Mouse (Mus musculus) megakaryocyte, adult 5-6 weeks (primary cell): Measurements from ENCODE around the gene Syt3. TPM values are rescaled to one million over a fixed set of nuclear protein-coding genes. Genes with fewer than 3 reads are reported as not detected.

Source experiments
- ATAC-seq: 2 replicates; pipeline ENCODE4 v1.8.0; 2016; ENCODE audit warnings: mild to moderate bottlenecking, inconsistent platforms; ENCODE audit not compliant: poor library complexity, severe bottlenecking
- total RNA-seq, 2 experiments: library from RNA; stranded (forward) in 1 of 2; stranded (reverse) in 1 of 2; fragments of 153-499, 151-499 nt in 1 of 2; fragments of 221-1000, 200-1000 nt in 1 of 2; gene quantifications; 2 replicates each; pipeline versions ENCODE4 v1.2.3 to v1.2.4; 2015 to 2017

Syt3 gene
- total RNA-seq, 2 experiments from 2014 or later = 0.22 to 0.29 TPM

GRCm38 (mm10) chr7:44356590-44357481 is 27.1 kb upstream of the Syt3 start:
- no peak for ATAC-seq

- ATAC-seq = no peak
Measured at GRCm38 (mm10) chr7:44357531-44357930, 26.4 kb upstream of the Syt3 start.

GRCm38 (mm10) chr7:44358012-44358411 is 25.9 kb upstream of the Syt3 start:
- ATAC-seq = no peak

GRCm38 (mm10) chr7:44358886-44359654 is 24.8 kb upstream of the Syt3 start:
- no peak for ATAC-seq

GRCm38 (mm10) chr7:44359908-44360672 is 23.8 kb upstream of the Syt3 start:
- ATAC-seq = peak; percentile 87

GRCm38 (mm10) chr7:44360792-44361301 is 23.1 kb upstream of the Syt3 start:
- ATAC-seq = no peak

GRCm38 (mm10) chr7:44372678-44373077 is 11.2 kb upstream of the Syt3 start:
- ATAC-seq = no peak

- no peak for ATAC-seq
Measured at GRCm38 (mm10) chr7:44373460-44373859, 10.4 kb upstream of the Syt3 start.

GRCm38 (mm10) chr7:44373889-44374652 is 9.8 kb upstream of the Syt3 start:
- ATAC-seq = peak; percentile 91

- ATAC-seq = no peak
Measured at GRCm38 (mm10) chr7:44374756-44375155, 9.1 kb upstream of the Syt3 start.

GRCm38 (mm10) chr7:44375207-44375606 is 8.7 kb upstream of the Syt3 start:
- no peak for ATAC-seq

GRCm38 (mm10) chr7:44375793-44376192 is 8.1 kb upstream of the Syt3 start:
- ATAC-seq = no peak

GRCm38 (mm10) chr7:44378290-44378689 is 5.6 kb upstream of the Syt3 start:
- no peak for ATAC-seq

GRCm38 (mm10) chr7:44382541-44382940 is 1.4 kb upstream of the Syt3 start:
- no peak for ATAC-seq

- ATAC-seq = no peak
Measured at GRCm38 (mm10) chr7:44384716-44385059, 786 bp downstream of the Syt3 start.

- ATAC-seq = no peak
Measured at GRCm38 (mm10) chr7:44385720-44386119, 1.8 kb downstream of the Syt3 start, which contains the start of gene 1700008O03Rik. Gene 1700008O03Rik, minus strand, starts transcription at chr7:44385820.

GRCm38 (mm10) chr7:44391831-44392230 is 7.9 kb downstream of the Syt3 start:
- ATAC-seq = no peak

GRCm38 (mm10) chr7:44392341-44392740 is 8.4 kb downstream of the Syt3 start:
- ATAC-seq = no peak

GRCm38 (mm10) chr7:44393284-44393683 is 9.4 kb downstream of the Syt3 start:
- no peak for ATAC-seq

- peak; percentile 92 for ATAC-seq
Measured at GRCm38 (mm10) chr7:44398570-44398969, 14.7 kb downstream of the Syt3 start.
